Mouse (Mus musculus) bone marrow, adult 2 months (tissue): ENCODE results near the gene Lsg1. TPM values are rescaled to one million over a fixed set of nuclear protein-coding genes. Genes with fewer than 3 reads are reported as not detected.

Source experiments
- H3K27ac ChIP-seq: fragments of 200-500 bp; 2 replicates; pipeline ENCODE4 v1.5.1; 2012; ENCODE audit warnings: low read depth, mild to moderate bottlenecking, control low read depth, inconsistent platforms, low read length; ENCODE audit not compliant: control insufficient read depth, poor library complexity, insufficient read depth
- H3K4me1 ChIP-seq: fragments of 200-500 bp; 2 replicates; pipeline ENCODE4 v1.6.1; 2011; ENCODE audit warnings: low read length; ENCODE audit not compliant: control insufficient read depth, insufficient read depth
- H3K4me3 ChIP-seq: fragments of 200-500 bp; replicated peaks from 2 replicates; pipeline ENCODE3; 2011; ENCODE audit warnings: mild to moderate bottlenecking, low read depth, low read length, control low read depth; ENCODE audit not compliant: control insufficient read depth
- CTCF ChIP-seq: fragments of 200-500 bp; IDR thresholded peaks from 2 replicates; pipeline ENCODE4 v1.5.1; 2011; ENCODE audit warnings: low read length, control low read depth; ENCODE audit not compliant: control insufficient read depth, insufficient read depth
- POLR2A ChIP-seq: fragments of 200-500 bp; IDR thresholded peaks from 2 replicates; pipeline ENCODE4 v1.6.1; 2011; ENCODE audit warnings: low read depth, mild to moderate bottlenecking, control low read depth, low read length, borderline replicate concordance; ENCODE audit not compliant: control insufficient read depth
- WGBS: fragments of 180-500 bp; shearing (Covaris S2); methylation state at CpG from one replicate; pipeline ENCODE4 v1.1.7; 2018; 5-methylcytosine and 5-hydroxymethylcytosine counted together
- polyA plus RNA-seq: library from polyadenylated mRNA; stranded (reverse); fragments of >200 nt; gene quantifications from 2 replicates; pipeline ENCODE4 v1.2.4, GENCODE M21; 2011; ENCODE audit warnings: low replicate concordance; ENCODE audit not compliant: missing spikeins, insufficient read depth, insufficient read length

Lsg1 gene
- polyA plus RNA-seq, 1 experiment, result 17.5 TPM

- 74% methylated on average over 12 of the region's 12 CpGs for WGBS
- Histone ChIP-seq H3K27ac (no peak overlapping the region), H3K4me1 (no peaks in the 10 kb centered on the region; the same call in 1 of the 2 replicates), H3K4me3 (no peak overlapping the region)
- peak; percentile 69 for TF ChIP-seq CTCF
- no peak for TF ChIP-seq POLR2A
Measured at GRCm38 (mm10) chr16:30515418-30515817, 72.0 kb downstream of the Lsg1 start.

- 70% methylated on average over 20 of the region's 20 CpGs for WGBS
- Histone ChIP-seq H3K4me1 (peaks cover 2% of the 10 kb centered on the region; the same call in 1 of the 2 replicates), H3K4me3 (no peak overlapping the region), H3K27ac (no peak overlapping the region)
- TF ChIP-seq POLR2A, result no peak
- no peak for TF ChIP-seq CTCF
Measured at GRCm38 (mm10) chr16:30513050-30514024, 74.1 kb downstream of the Lsg1 start.

DNA sequence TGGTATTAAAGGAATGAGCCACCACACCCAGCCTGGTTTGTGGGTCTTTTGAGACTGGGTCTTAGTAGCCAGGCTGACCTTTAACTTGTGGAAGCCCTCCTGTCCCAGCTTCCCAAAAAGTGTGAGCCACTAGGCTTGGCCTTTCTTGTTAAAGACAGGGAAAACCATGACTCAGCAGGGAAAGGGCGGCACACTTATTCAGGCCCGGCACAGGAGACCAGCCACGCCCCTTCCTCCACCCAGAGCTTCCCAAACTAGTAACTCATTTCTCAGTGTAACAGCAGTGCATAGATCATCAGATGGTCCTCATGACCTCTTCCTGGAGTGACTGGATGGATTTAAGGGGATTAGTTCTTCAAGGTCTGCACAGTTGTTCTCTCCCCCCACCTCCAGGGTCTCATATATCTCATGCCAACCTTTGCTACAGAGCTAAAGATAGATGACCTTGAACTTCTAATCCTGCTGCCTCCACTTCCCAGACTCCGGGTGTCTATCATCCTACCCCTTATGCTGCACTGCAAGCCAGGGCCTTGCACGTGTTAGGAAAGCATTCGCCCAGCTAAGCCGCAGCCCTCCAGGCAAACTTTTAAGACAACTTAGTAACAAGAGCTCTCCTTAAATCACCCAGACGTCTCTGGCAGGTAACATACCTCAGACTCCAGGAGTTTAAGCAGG, 74.9 kb downstream of the Lsg1 start:
- Histone ChIP-seq H3K27ac (no peak overlapping the region), H3K4me3 (no peak overlapping the region), H3K4me1 (peaks cover 2% of the 10 kb centered on the region; the same call in 1 of the 2 replicates)
- TF ChIP-seq POLR2A (no peak), CTCF (no peak)
- 68% methylated on average over 8 of the region's 8 CpGs for WGBS

GRCm38 (mm10) chr16:30511563-30512340, 75.6 kb downstream of the Lsg1 start:
- H3K4me3 ChIP-seq, result no peak overlapping the region
- 51% methylated on average over 13 of the region's 13 CpGs for WGBS
- H3K27ac ChIP-seq, result no peak overlapping the region; the same call in 1 of the 2 replicates
- peaks cover 2% of the 10 kb centered on the region; the same call in 1 of the 2 replicates for H3K4me1 ChIP-seq
- no peak for TF ChIP-seq CTCF
- no peak for TF ChIP-seq POLR2A

DNA sequence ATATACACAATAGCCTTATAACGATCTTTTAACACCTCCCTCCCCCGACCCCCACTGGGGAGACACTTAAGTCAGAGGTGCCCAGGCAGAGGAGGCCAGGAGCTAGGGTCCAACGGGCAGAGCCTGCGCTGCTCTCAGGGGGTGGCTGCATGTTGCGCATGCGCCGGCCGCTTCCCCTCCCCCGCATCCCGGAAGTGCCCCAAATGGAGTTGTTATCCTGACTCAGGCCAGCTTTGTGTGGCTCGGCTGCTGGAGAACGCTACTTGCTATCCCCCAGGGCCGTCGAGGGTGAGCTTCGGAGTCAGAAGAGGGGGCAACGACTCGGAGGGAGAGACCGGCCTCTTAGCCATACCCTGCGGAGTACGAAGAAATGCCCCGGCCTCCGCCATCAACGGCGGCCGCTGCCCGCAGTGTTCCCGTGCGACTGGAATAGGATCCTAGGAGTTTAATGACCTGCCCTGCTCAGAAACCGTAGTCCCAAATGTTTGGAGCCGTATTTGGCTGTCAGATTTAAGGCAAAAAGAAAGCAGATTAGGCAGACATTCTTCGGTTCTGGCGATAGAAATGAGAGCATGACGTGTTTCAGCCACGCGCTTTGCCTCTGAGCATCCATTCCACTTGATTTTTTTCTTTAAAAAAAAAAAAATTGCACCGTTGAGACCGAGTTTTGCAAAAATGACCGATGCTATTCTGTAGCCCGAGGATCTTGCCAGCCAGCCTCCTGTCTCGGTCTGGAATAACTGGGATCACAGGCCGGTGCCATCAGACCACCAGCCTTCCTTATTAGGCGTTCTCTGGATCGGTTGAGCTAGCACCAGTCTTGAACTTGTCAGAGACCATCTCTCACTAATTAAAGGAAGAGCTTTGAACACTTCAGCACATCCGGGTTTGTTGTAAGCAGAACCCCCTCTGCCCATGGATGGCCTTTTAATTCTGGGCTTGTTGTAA, 76.6 kb downstream of the Lsg1 start:
- H3K4me1 ChIP-seq, result peaks cover 2% of the 10 kb centered on the region; the same call in 1 of the 2 replicates
- H3K4me3 ChIP-seq, result peak overlapping the region; percentile 97
- H3K27ac ChIP-seq, result peak overlapping the region; percentile 81
- 2% methylated on average over 44 of the region's 44 CpGs for WGBS
- TF ChIP-seq POLR2A, result peak; percentile 95
- TF ChIP-seq CTCF, result peak; percentile 15; the same call in 1 of the 2 replicates

Other genes starting within 250 kb of the Lsg1 start
- gene Atp13a3, start 181.6 kb downstream of the Lsg1 start, polyA plus RNA-seq, result 20.0 and 24.2 TPM in 2 replicates
- 4.3 and 7.6 TPM in 2 replicates for gene Tmem44, start 36.8 kb downstream of the Lsg1 start, polyA plus RNA-seq
- 8.8 and 16.3 TPM in 2 replicates for gene Fam43a, start 12.1 kb upstream of the Lsg1 start, polyA plus RNA-seq